Mouse (Mus musculus) heart, adult 18-20 months (tissue): ENCODE results near the gene Otud1. TPM values are rescaled to one million over a fixed set of nuclear protein-coding genes. Genes with fewer than 3 reads are reported as not detected.

Experiments
- DNase-seq, 2 experiments: peaks; one replicate each; pipeline ENCODE4 v3.0.0; 2021 to 2022; ENCODE audit warnings: mixed read lengths in 1 of 2
- total RNA-seq, 2 experiments: library from RNA; stranded (reverse); gene quantifications; 2 replicates each; pipeline ENCODE4 v1.2.3; 2021

The Otud1 gene
- total RNA-seq, 2 experiments from 2014 or later, result 27.3 to 43.5 TPM

GRCm38 (mm10) chr2:19670851-19671688, 13.5 kb downstream of the Otud1 start:
- DNase-seq, result no peak

GRCm38 (mm10) chr2:19682997-19683396, 25.4 kb downstream of the Otud1 start:
- no peak for DNase-seq

GRCm38 (mm10) chr2:19685489-19686147, 28.1 kb downstream of the Otud1 start:
- DNase-seq, result peak in 1 of 2 experiments; percentile 10

- peak; percentile 33 to 42 for DNase-seq
These were observed 32.5 kb downstream of the Otud1 start for GRCm38 (mm10) chr2:19690094-19690493.

- no peak for DNase-seq
These were observed 42.2 kb downstream of the Otud1 start for GRCm38 (mm10) chr2:19699573-19700295.

GRCm38 (mm10) chr2:19701386-19701785, 43.8 kb downstream of the Otud1 start:
- DNase-seq, result peak in 1 of 2 experiments; percentile 13

GRCm38 (mm10) chr2:19703020-19703613, 45.6 kb downstream of the Otud1 start:
- DNase-seq, result peak; percentile 74 to 76

- DNase-seq, result peak; percentile 84 to 89
These were observed 46.1 kb downstream of the Otud1 start for GRCm38 (mm10) chr2:19703670-19704069.

- DNase-seq, result peak; percentile 26 to 36
These were observed 46.7 kb downstream of the Otud1 start for GRCm38 (mm10) chr2:19704272-19704671.

- DNase-seq, result no peak
These were observed 49.3 kb downstream of the Otud1 start for GRCm38 (mm10) chr2:19706886-19707285.

Other genes with a start within 250 kb of the Otud1 start
- not detected for gene Ptf1a, start 212.1 kb upstream of the Otud1 start, total RNA-seq
- gene 4921504E06Rik, start 103.8 kb upstream of the Otud1 start, total RNA-seq, result not detected